Mouse (Mus musculus) MEL (cell line): ENCODE data around the gene Rnf220. TPM values are rescaled to one million over a fixed set of nuclear protein-coding genes. Genes with fewer than 3 reads are reported as not detected.

Experiments used
- DNase-seq: peaks from one replicate; pipeline ENCODE4 v3.0.0; 2011; ENCODE audit warnings: low read depth, low spot score
- H3K27ac ChIP-seq: 2 replicates; pipeline ENCODE4 v1.5.1; 2012; ENCODE audit warnings: low read depth, mild to moderate bottlenecking, control low read depth, low read length, moderate library complexity; ENCODE audit not compliant: control insufficient read depth
- H3K27me3 ChIP-seq, 2 experiments: fragments of 150-350 bp in 1 of 2; sonication (generic) in 1 of 2; 2 replicates each; pipeline ENCODE4 v1.6.1; 2012; ENCODE audit warnings: low read length in 2 of 2, mild to moderate bottlenecking in 2 of 2, improper control_type of control experiment in 1 of 2, moderate library complexity in 1 of 2; ENCODE audit not compliant: insufficient read depth in 2 of 2, control insufficient read depth in 1 of 2
- H3K36me3 ChIP-seq, 2 experiments: 2 replicates each; pipeline ENCODE4 v1.6.1; 2012 to 2014; ENCODE audit warnings: low read length in 2 of 2, improper control_type of control experiment in 1 of 2, inconsistent platforms in 1 of 2, mild to moderate bottlenecking in 1 of 2; ENCODE audit not compliant: insufficient read depth in 2 of 2, control insufficient read depth in 1 of 2
- H3K4me1 ChIP-seq, 2 experiments: fragments of 150-350 bp in 1 of 2; sonication (generic) in 1 of 2; 2 replicates each; pipeline ENCODE4 v1.6.1; 2012; ENCODE audit warnings: low read length in 2 of 2, improper control_type of control experiment in 1 of 2, mild to moderate bottlenecking in 1 of 2; ENCODE audit not compliant: insufficient read depth in 2 of 2, control insufficient read depth in 1 of 2
- H3K4me3 ChIP-seq, 2 experiments: fragments of 150-350 bp in 1 of 2; sonication (generic) in 1 of 2; 2 replicates each; pipeline ENCODE4 v1.5.1; 2012; ENCODE audit warnings: low read depth in 2 of 2, low read length in 2 of 2, mild to moderate bottlenecking in 2 of 2, moderate library complexity in 2 of 2, control low read depth in 1 of 2, improper control_type of control experiment in 1 of 2; ENCODE audit not compliant: control insufficient read depth in 1 of 2, insufficient read depth in 1 of 2
- H3K79me2 ChIP-seq: 2 replicates; pipeline ENCODE4 v1.6.1; 2012; ENCODE audit warnings: mild to moderate bottlenecking, low read length, moderate library complexity; ENCODE audit not compliant: control insufficient read depth, poor library complexity, insufficient read depth
- H3K9ac ChIP-seq: 2 replicates; pipeline ENCODE4 v1.6.1; 2012; ENCODE audit warnings: low read depth, mild to moderate bottlenecking, control low read depth, low read length, moderate library complexity; ENCODE audit not compliant: control insufficient read depth, poor library complexity, severe bottlenecking
- H3K9me3 ChIP-seq: fragments of 150-350 bp; sonication (generic); replicated peaks from 2 replicates; pipeline ENCODE4 v1.6.1; 2012; ENCODE audit warnings: mild to moderate bottlenecking, low read length, improper control_type of control experiment, moderate library complexity; ENCODE audit not compliant: insufficient read depth
- BHLHE40 ChIP-seq: IDR thresholded peaks from 2 replicates; pipeline ENCODE4 v1.6.1; 2012; ENCODE audit warnings: low read depth, mild to moderate bottlenecking, inconsistent platforms, low read length, improper control_type of control experiment, borderline replicate concordance
- CHD2 ChIP-seq: IDR thresholded peaks from 2 replicates; pipeline ENCODE4 v1.6.1; 2011; ENCODE audit warnings: low read length, improper control_type of control experiment
- E2F4 ChIP-seq: IDR thresholded peaks from 2 replicates; pipeline ENCODE4 v1.6.1; 2011; ENCODE audit warnings: low read depth, low read length, improper control_type of control experiment, borderline replicate concordance
- ELF1 ChIP-seq: IDR thresholded peaks from 2 replicates; pipeline ENCODE4 v1.6.1; 2014; ENCODE audit warnings: low read depth, mild to moderate bottlenecking, inconsistent platforms, low read length, improper control_type of control experiment, moderate library complexity
- EP300 ChIP-seq, 2 experiments: IDR thresholded peaks; 2 replicates each; pipeline ENCODE4 v1.6.1; 2011; ENCODE audit warnings: improper control_type of control experiment in 2 of 2, low read length in 2 of 2, low read depth in 1 of 2, mild to moderate bottlenecking in 1 of 2
- GATA1 ChIP-seq: IDR thresholded peaks from 2 replicates; pipeline ENCODE4 v1.6.1; 2011; ENCODE audit warnings: low read depth, low read length, improper control_type of control experiment
- HCFC1 ChIP-seq: IDR thresholded peaks from 2 replicates; pipeline ENCODE4 v1.6.1; 2012; ENCODE audit warnings: low read depth, mild to moderate bottlenecking, inconsistent platforms, low read length, improper control_type of control experiment, moderate library complexity
- JUND ChIP-seq: IDR thresholded peaks from 2 replicates; pipeline ENCODE4 v1.6.1; 2011; ENCODE audit warnings: low read depth, mild to moderate bottlenecking, improper control_type of control experiment, low read length
- KAT2A ChIP-seq: conservative IDR thresholded peaks from 2 replicates; pipeline ENCODE4 v1.6.1; 2012; ENCODE audit warnings: low read depth, low read length, improper control_type of control experiment, inconsistent platforms
- MAFK ChIP-seq: IDR thresholded peaks from 2 replicates; pipeline ENCODE4 v1.6.1; 2011; ENCODE audit warnings: low read depth, mild to moderate bottlenecking, low read length, improper control_type of control experiment, borderline replicate concordance
- MAZ ChIP-seq: IDR thresholded peaks from 2 replicates; pipeline ENCODE4 v1.6.1; 2012; ENCODE audit warnings: low read depth, mild to moderate bottlenecking, inconsistent platforms, low read length, improper control_type of control experiment
- MEF2A ChIP-seq: IDR thresholded peaks from 2 replicates; pipeline ENCODE4 v1.6.1; 2014; ENCODE audit warnings: low read depth, mild to moderate bottlenecking, inconsistent platforms, low read length, improper control_type of control experiment; ENCODE audit not compliant: poor library complexity, insufficient replicate concordance, severe bottlenecking; ENCODE audit errors: extremely low read depth
- MXI1 ChIP-seq: IDR thresholded peaks from 2 replicates; pipeline ENCODE4 v1.6.1; 2011; ENCODE audit warnings: mild to moderate bottlenecking, low read depth, low read length, improper control_type of control experiment
- MYB ChIP-seq: IDR thresholded peaks from 2 replicates; pipeline ENCODE4 v1.6.1; 2011; ENCODE audit warnings: mild to moderate bottlenecking, low read depth, low read length, improper control_type of control experiment
- MYC ChIP-seq: IDR thresholded peaks from 2 replicates; pipeline ENCODE4 v1.6.1; 2011; ENCODE audit warnings: low read depth, mild to moderate bottlenecking, low read length, improper control_type of control experiment, moderate library complexity
- NELFE ChIP-seq: IDR thresholded peaks from 2 replicates; pipeline ENCODE4 v1.6.1; 2011; ENCODE audit warnings: low read depth, low read length, improper control_type of control experiment
- POLR2A ChIP-seq, 2 experiments: IDR thresholded peaks; 2 replicates each; pipeline ENCODE4 v1.6.1; 2011 to 2012; ENCODE audit warnings: low read length in 2 of 2, mild to moderate bottlenecking in 2 of 2, control low read depth in 1 of 2, improper control_type of control experiment in 1 of 2, low read depth in 1 of 2, moderate library complexity in 1 of 2; ENCODE audit not compliant: control insufficient read depth in 1 of 2, insufficient read depth in 1 of 2, poor library complexity in 1 of 2
- POLR2AphosphoS2 ChIP-seq: IDR thresholded peaks from 2 replicates; pipeline ENCODE4 v1.6.1; 2011; ENCODE audit warnings: low read length, improper control_type of control experiment
- POLR2AphosphoS5 ChIP-seq: IDR thresholded peaks from 2 replicates; pipeline ENCODE4 v1.6.1; 2012; ENCODE audit warnings: low read depth, borderline replicate concordance, mild to moderate bottlenecking, inconsistent platforms, low read length, moderate library complexity, mixed read lengths
- RAD21 ChIP-seq: IDR thresholded peaks from 2 replicates; pipeline ENCODE4 v1.6.1; 2011; ENCODE audit warnings: mild to moderate bottlenecking, low read depth, low read length, improper control_type of control experiment
- SMC3 ChIP-seq: IDR thresholded peaks from 2 replicates; pipeline ENCODE4 v1.6.1; 2011; ENCODE audit warnings: low read depth, low read length, improper control_type of control experiment
- TCF12 ChIP-seq: IDR thresholded peaks from 2 replicates; pipeline ENCODE4 v1.6.1; 2014; ENCODE audit warnings: low read depth, mild to moderate bottlenecking, inconsistent platforms, low read length, improper control_type of control experiment, moderate library complexity
- UBTF ChIP-seq: IDR thresholded peaks from 2 replicates; pipeline ENCODE4 v1.6.1; 2012; ENCODE audit warnings: low read depth, mild to moderate bottlenecking, inconsistent platforms, low read length, improper control_type of control experiment, moderate library complexity, borderline replicate concordance; ENCODE audit not compliant: insufficient read depth
- USF1 ChIP-seq: IDR thresholded peaks from 2 replicates; pipeline ENCODE4 v1.6.1; 2014; ENCODE audit warnings: low read depth, mild to moderate bottlenecking, inconsistent platforms, low read length, improper control_type of control experiment, moderate library complexity
- USF2 ChIP-seq, 2 experiments: IDR thresholded peaks; 2 replicates each; pipeline ENCODE4 v1.6.1; 2011 to 2012; ENCODE audit warnings: improper control_type of control experiment in 2 of 2, low read length in 2 of 2, borderline replicate concordance in 1 of 2, inconsistent platforms in 1 of 2, low read depth in 1 of 2, mild to moderate bottlenecking in 1 of 2; ENCODE audit not compliant: insufficient read depth in 1 of 2
- ZKSCAN1 ChIP-seq: IDR thresholded peaks from 2 replicates; pipeline ENCODE4 v1.6.1; 2012; ENCODE audit warnings: low read depth, mild to moderate bottlenecking, inconsistent platforms, low read length, improper control_type of control experiment, moderate library complexity
- ZMIZ1 ChIP-seq: IDR thresholded peaks from 2 replicates; pipeline ENCODE4 v1.6.1; 2012; ENCODE audit warnings: low read depth, mild to moderate bottlenecking, inconsistent platforms, low read length, improper control_type of control experiment, moderate library complexity
- ZNF384 ChIP-seq: IDR thresholded peaks from 2 replicates; pipeline ENCODE4 v1.6.1; 2012; ENCODE audit warnings: low read depth, mild to moderate bottlenecking, inconsistent platforms, low read length, improper control_type of control experiment
- polyA plus RNA-seq, 2 experiments: library from polyadenylated mRNA; stranded (reverse) in 1 of 2; unstranded in 1 of 2; fragments of >175 nt in 1 of 2; fragments of >200 nt in 1 of 2; gene quantifications; 2 replicates each; pipeline versions ENCODE4 v1.2.1 to v1.2.4; 2012; ENCODE audit warnings: low replicate concordance in 2 of 2, low read depth in 1 of 2; ENCODE audit not compliant: insufficient read length in 2 of 2, insufficient read depth in 1 of 2, missing spikeins in 1 of 2
- total RNA-seq: library from RNA; depleted of rRNA; stranded (reverse); fragments of 300-350 nt; gene quantifications from 2 replicates; pipeline ENCODE4 v1.2.3, GENCODE M21; 2012

Rnf220 gene
- total and polyA plus RNA-seq, 3 experiments: 121 to 201 TPM; not detected in 1

DNA sequence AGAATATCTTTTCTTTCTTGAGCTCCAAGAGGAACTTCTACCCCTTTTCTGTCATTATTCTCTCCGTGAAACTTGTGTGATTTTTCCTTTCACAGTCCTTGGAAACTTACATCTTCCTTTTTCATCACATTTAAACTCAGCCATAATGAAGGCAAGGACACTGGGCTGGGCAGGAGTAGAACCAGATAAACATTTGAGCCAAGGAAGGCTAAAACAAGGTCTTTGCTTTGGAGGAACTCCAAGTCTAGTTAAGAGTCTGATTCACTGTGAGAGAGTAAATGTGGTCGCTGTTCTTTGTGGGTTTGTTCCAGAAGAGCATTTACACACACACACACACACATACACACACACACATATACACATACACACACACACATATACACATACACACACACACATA lies 205.2 kb downstream of the Rnf220 start:
- Histone ChIP-seq H3K9me3 (no peaks in the 10 kb centered on the region), H3K27me3 (no peaks in the 10 kb centered on the region), H3K27ac (no peak overlapping the region), H3K9ac (no peak overlapping the region), H3K79me2 (peaks cover 16% of the 10 kb centered on the region), H3K4me1 (peaks cover 3 to 14% of the 10 kb centered on the region in 2 experiments), H3K36me3 (peaks cover 2 to 4% of the 10 kb centered on the region in 2 experiments; a peak in 2 of 4 replicates), H3K4me3 (no peak overlapping the region)
- TF ChIP-seq ZKSCAN1: 0 out of 2 replicates have a peak, but pooled peaks have one; percentile 30
- no peak for TF ChIP-seq BHLHE40
- DNase-seq: no peak

DNA sequence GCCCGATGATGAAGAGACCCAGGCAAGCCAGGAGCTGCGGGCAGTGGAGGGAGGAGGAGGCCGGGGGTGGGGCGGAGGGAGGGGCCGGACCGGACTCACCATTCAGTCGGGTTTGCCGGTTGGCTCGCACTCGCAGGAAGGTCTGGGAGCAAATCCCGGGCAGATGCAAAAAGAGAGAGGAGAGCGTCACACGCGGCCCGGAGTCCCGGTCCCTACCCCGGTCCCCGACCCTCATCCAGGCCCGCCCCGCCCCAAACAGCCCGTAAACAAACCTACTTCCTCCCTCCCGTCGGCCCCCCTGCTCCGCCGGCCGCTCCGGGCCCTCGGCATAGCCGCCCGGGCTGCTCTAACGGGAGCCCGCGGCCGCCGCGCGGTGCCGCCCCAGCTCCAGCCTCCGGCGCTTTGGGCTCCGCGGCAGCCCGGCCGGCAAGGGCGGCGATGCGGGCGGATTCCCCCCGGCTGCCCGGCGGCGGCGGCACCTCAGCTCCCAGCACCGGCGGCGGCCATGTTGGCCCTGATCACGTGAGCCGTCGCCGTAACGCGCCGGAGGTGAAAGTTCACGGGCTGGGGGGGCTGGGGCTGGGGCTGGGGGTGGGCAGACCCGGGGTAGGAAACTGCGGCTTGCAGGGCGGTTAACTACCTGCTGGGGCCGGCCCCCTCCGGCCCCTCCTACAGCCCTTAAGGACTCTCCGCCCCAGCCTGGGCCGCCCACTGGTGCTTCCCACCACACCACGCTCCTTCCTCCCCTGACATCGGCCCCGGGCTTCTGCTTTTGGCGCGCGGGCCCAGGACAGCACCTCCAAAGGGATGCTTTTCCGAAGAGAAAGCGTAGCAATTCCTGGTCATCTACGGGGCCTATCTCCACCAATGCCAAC lies 207.7 kb downstream of the Rnf220 start:
- Histone ChIP-seq H3K27ac (peak overlapping the region; percentile 76), H3K9me3 (no peaks in the 10 kb centered on the region), H3K4me3 (peak overlapping the region; percentile 89 to 93), H3K36me3 (peaks cover 2 to 6% of the 10 kb centered on the region in 2 experiments; a peak in 2 of 4 replicates), H3K27me3 (no peaks in the 10 kb centered on the region), H3K9ac (peak overlapping the region; percentile 90), H3K4me1 (peaks cover 3 to 14% of the 10 kb centered on the region in 2 experiments), H3K79me2 (peaks cover 18% of the 10 kb centered on the region)
- peak; percentile 93 for DNase-seq
- TF ChIP-seq GATA1 (no peak), USF1 (peak; percentile 92), UBTF (no peak), MEF2A (no peak), E2F4 (no peak), EP300 (IDR thresholded peaks at IDR 0.05; ENCODE audit: low read depth in 1 of 2, low read length in 2 of 2) (no peak), POLR2AphosphoS2 (no peak), MYB (no peak), RAD21 (no peak), POLR2AphosphoS5 (no peak), TCF12 (0 out of 2 replicates have a peak, but pooled peaks have one; percentile 24), HCFC1 (peak; percentile 79), ZMIZ1 (no peak; the same call in 1 of the 2 replicates), CHD2 (no peak), USF2 (IDR thresholded peaks at IDR 0.05; ENCODE audit: borderline replicate concordance in 1 of 2, insufficient read depth in 1 of 2, low read depth in 1 of 2, low read length in 2 of 2) (peak in 1 of 2 experiments; percentile 66; a peak in 2 of 4 replicates), KAT2A (no peak), ZNF384 (no peak), SMC3 (no peak), ZKSCAN1 (no peak), JUND (no peak), MAZ (peak; percentile 55; the same call in 1 of the 2 replicates), BHLHE40 (peak; percentile 74; the same call in 1 of the 2 replicates), POLR2A (IDR thresholded peaks at IDR 0.05; ENCODE audit: control insufficient read depth in 1 of 2, insufficient read depth in 1 of 2, low read depth in 1 of 2, low read length in 2 of 2, poor library complexity in 1 of 2) (peak; percentile 70 to 74), ELF1 (peak; percentile 37; the same call in 1 of the 2 replicates), MAFK (no peak), MXI1 (peak; percentile 73), NELFE (peak; percentile 65), MYC (no peak)
